Mouse (Mus musculus) CH12.LX (cell line): Measurements from ENCODE around the gene Rps27a. TPM values are rescaled to one million over a fixed set of nuclear protein-coding genes. Genes with fewer than 3 reads are reported as not detected.

Experiments used
- DNase-seq: peaks from one replicate; pipeline ENCODE4 v3.0.0-alpha.2; 2013; ENCODE audit errors: extremely low read depth
- H3K27ac ChIP-seq: 2 replicates; pipeline ENCODE4 v1.5.1; 2012; ENCODE audit warnings: low read depth, mild to moderate bottlenecking, control low read depth, moderate library complexity; ENCODE audit not compliant: insufficient read depth
- H3K27me3 ChIP-seq: replicated peaks from 2 replicates; pipeline ENCODE3; 2012; ENCODE audit warnings: inconsistent platforms
- H3K36me3 ChIP-seq, 2 experiments: replicated peaks in 1 of 2; 2 replicates each; pipeline versions ENCODE3 to v1.6.1; 2012; ENCODE audit warnings: inconsistent platforms in 1 of 2, low read length in 1 of 2, mild to moderate bottlenecking in 1 of 2, mixed read lengths in 1 of 2, moderate library complexity in 1 of 2; ENCODE audit not compliant: control insufficient read depth in 1 of 2, insufficient read depth in 1 of 2
- H3K4me1 ChIP-seq, 2 experiments: 2 replicates each; pipeline ENCODE4 v1.6.1; 2012; ENCODE audit warnings: inconsistent platforms in 1 of 2, moderate library complexity in 1 of 2; ENCODE audit not compliant: insufficient read depth in 2 of 2, control insufficient read depth in 1 of 2
- H3K4me2 ChIP-seq: 2 replicates; pipeline ENCODE4 v1.6.1; 2012; ENCODE audit warnings: low read depth, mild to moderate bottlenecking, control low read depth; ENCODE audit not compliant: poor library complexity, insufficient read depth, severe bottlenecking
- H3K4me3 ChIP-seq, 3 experiments: fragments of 150-350 bp in 1 of 3; sonication (generic) in 1 of 3; replicated peaks in 1 of 3; 2 replicates each; pipeline versions ENCODE3 to v1.5.1; 2011 to 2012; ENCODE audit warnings: low read depth in 2 of 3, low read length in 2 of 3, mild to moderate bottlenecking in 2 of 3, moderate library complexity in 2 of 3, control low read depth in 1 of 3, improper control_type of control experiment in 1 of 3, inconsistent platforms in 1 of 3, mixed read lengths in 1 of 3; ENCODE audit not compliant: poor library complexity in 1 of 3
- H3K79me2 ChIP-seq: replicated peaks from 2 replicates; pipeline ENCODE4 v1.6.1; 2012; ENCODE audit warnings: mild to moderate bottlenecking, moderate library complexity; ENCODE audit not compliant: control insufficient read depth, poor library complexity, insufficient read depth, severe bottlenecking; ENCODE audit errors: extremely low read depth
- H3K9ac ChIP-seq: 2 replicates; pipeline ENCODE4 v1.6.1; 2012; ENCODE audit warnings: low read depth, mild to moderate bottlenecking, control low read depth, moderate library complexity; ENCODE audit not compliant: insufficient read depth
- H3K9me3 ChIP-seq: replicated peaks from 2 replicates; pipeline ENCODE3; 2012; ENCODE audit warnings: low read length, inconsistent platforms, mixed read lengths
- BHLHE40 ChIP-seq: IDR thresholded peaks from 2 replicates; pipeline ENCODE4 v1.6.1; 2011; ENCODE audit warnings: mild to moderate bottlenecking, low read depth, low read length, improper control_type of control experiment
- CHD1 ChIP-seq: IDR thresholded peaks from 2 replicates; pipeline ENCODE4 v1.6.1; 2012; ENCODE audit warnings: low read depth, low read length, improper control_type of control experiment, inconsistent platforms
- CHD2 ChIP-seq: IDR thresholded peaks from 2 replicates; pipeline ENCODE4 v1.6.1; 2011; ENCODE audit warnings: low read length, improper control_type of control experiment
- CTCF ChIP-seq, 2 experiments: IDR thresholded peaks in 1 of 2; conservative IDR thresholded peaks in 1 of 2; 2 replicates each; pipeline ENCODE4 v1.5.1; 2011 to 2012; ENCODE audit warnings: low read depth in 2 of 2, low read length in 2 of 2, improper control_type of control experiment in 1 of 2, inconsistent platforms in 1 of 2, mild to moderate bottlenecking in 1 of 2, moderate library complexity in 1 of 2
- E2F4 ChIP-seq: IDR thresholded peaks from 2 replicates; pipeline ENCODE4 v1.6.1; 2011; ENCODE audit warnings: low read depth, low read length, improper control_type of control experiment; ENCODE audit not compliant: insufficient replicate concordance
- ELF1 ChIP-seq: IDR thresholded peaks from 2 replicates; pipeline ENCODE4 v1.6.1; 2014; ENCODE audit warnings: low read depth, mild to moderate bottlenecking, inconsistent platforms, low read length, improper control_type of control experiment
- ETS1 ChIP-seq: conservative IDR thresholded peaks from 2 replicates; pipeline ENCODE4 v1.6.1; 2012; ENCODE audit warnings: low read depth, mild to moderate bottlenecking, inconsistent platforms, low read length, improper control_type of control experiment, moderate library complexity
- GABPA ChIP-seq: IDR thresholded peaks from 2 replicates; pipeline ENCODE4 v1.6.1; 2012; ENCODE audit warnings: low read depth, low read length, improper control_type of control experiment, inconsistent platforms; ENCODE audit not compliant: insufficient replicate concordance
- HCFC1 ChIP-seq: IDR thresholded peaks from 2 replicates; pipeline ENCODE4 v1.6.1; 2012; ENCODE audit warnings: low read depth, mild to moderate bottlenecking, inconsistent platforms, low read length, improper control_type of control experiment
- IRF4 ChIP-seq: IDR thresholded peaks from 2 replicates; pipeline ENCODE4 v1.6.1; 2014; ENCODE audit warnings: low read depth, mild to moderate bottlenecking, inconsistent platforms, low read length, improper control_type of control experiment
- JUN ChIP-seq: IDR thresholded peaks from 2 replicates; pipeline ENCODE4 v1.6.1; 2011; ENCODE audit warnings: low read depth, mild to moderate bottlenecking, low read length, improper control_type of control experiment, moderate library complexity; ENCODE audit not compliant: insufficient read depth
- KAT2A ChIP-seq: IDR thresholded peaks from 2 replicates; pipeline ENCODE4 v1.6.1; 2012; ENCODE audit warnings: low read length, improper control_type of control experiment, inconsistent platforms; ENCODE audit not compliant: insufficient replicate concordance
- MAFK ChIP-seq: IDR thresholded peaks from 2 replicates; pipeline ENCODE4 v1.6.1; 2011; ENCODE audit warnings: low read length, improper control_type of control experiment; ENCODE audit not compliant: insufficient replicate concordance
- MAX ChIP-seq: IDR thresholded peaks from 2 replicates; pipeline ENCODE4 v1.6.1; 2011; ENCODE audit warnings: low read length, improper control_type of control experiment
- MAZ ChIP-seq: IDR thresholded peaks from 2 replicates; pipeline ENCODE4 v1.6.1; 2012; ENCODE audit warnings: low read depth, mild to moderate bottlenecking, inconsistent platforms, low read length, improper control_type of control experiment, moderate library complexity
- MXI1 ChIP-seq: IDR thresholded peaks from 2 replicates; pipeline ENCODE4 v1.6.1; 2011; ENCODE audit warnings: mild to moderate bottlenecking, low read depth, low read length, improper control_type of control experiment
- MYC ChIP-seq: IDR thresholded peaks from 2 replicates; pipeline ENCODE4 v1.6.1; 2011; ENCODE audit warnings: low read depth, mild to moderate bottlenecking, improper control_type of control experiment, low read length
- NELFE ChIP-seq: IDR thresholded peaks from 2 replicates; pipeline ENCODE4 v1.6.1; 2011; ENCODE audit warnings: low read depth, low read length, improper control_type of control experiment
- POLR2A ChIP-seq: IDR thresholded peaks from 2 replicates; pipeline ENCODE4 v1.6.1; 2011; ENCODE audit warnings: low read depth, mild to moderate bottlenecking, improper control_type of control experiment, low read length
- POLR2AphosphoS2 ChIP-seq: IDR thresholded peaks from 2 replicates; pipeline ENCODE4 v1.6.1; 2011; ENCODE audit warnings: low read depth, low read length, improper control_type of control experiment
- RAD21 ChIP-seq: IDR thresholded peaks from 2 replicates; pipeline ENCODE4 v1.6.1; 2011; ENCODE audit warnings: low read depth, mild to moderate bottlenecking, low read length, improper control_type of control experiment, moderate library complexity
- RCOR1 ChIP-seq: conservative IDR thresholded peaks from 2 replicates; pipeline ENCODE4 v1.6.1; 2012; ENCODE audit warnings: low read depth, mild to moderate bottlenecking, inconsistent platforms, low read length, improper control_type of control experiment
- SIN3A ChIP-seq: IDR thresholded peaks from 2 replicates; pipeline ENCODE4 v1.6.1; 2012; ENCODE audit warnings: low read length, improper control_type of control experiment, inconsistent platforms
- TBP ChIP-seq: conservative IDR thresholded peaks from 2 replicates; pipeline ENCODE4 v1.6.1; 2011; ENCODE audit warnings: low read depth, low read length, improper control_type of control experiment
- TCF12 ChIP-seq: IDR thresholded peaks from 2 replicates; pipeline ENCODE4 v1.6.1; 2014; ENCODE audit warnings: low read depth, mild to moderate bottlenecking, inconsistent platforms, low read length, improper control_type of control experiment
- USF1 ChIP-seq: IDR thresholded peaks from 2 replicates; pipeline ENCODE4 v1.6.1; 2014; ENCODE audit warnings: low read depth, mild to moderate bottlenecking, inconsistent platforms, low read length, improper control_type of control experiment
- USF2 ChIP-seq: conservative IDR thresholded peaks from 2 replicates; pipeline ENCODE4 v1.6.1; 2011; ENCODE audit warnings: low read depth, low read length, improper control_type of control experiment
- ZC3H11A ChIP-seq: IDR thresholded peaks from 2 replicates; pipeline ENCODE4 v1.6.1; 2012; ENCODE audit warnings: low read depth, mild to moderate bottlenecking, inconsistent platforms, low read length, improper control_type of control experiment
- ZMIZ1 ChIP-seq: IDR thresholded peaks from 2 replicates; pipeline ENCODE4 v1.6.1; 2012; ENCODE audit warnings: low read depth, mild to moderate bottlenecking, inconsistent platforms, low read length, improper control_type of control experiment
- ZNF384 ChIP-seq: IDR thresholded peaks from 2 replicates; pipeline ENCODE4 v1.6.1; 2012; ENCODE audit warnings: low read depth, low read length, improper control_type of control experiment, inconsistent platforms
- dilution Hi-C: fragments of 300-500 bp; cut with MboI; formaldehyde crosslinking; loops from 2 replicates; pipeline ENCODE4 v1.14.3; 2020; ENCODE audit warnings: low sequenced_read_pairs; ENCODE audit not compliant: extremely low pct_unique_long_range_greater_than_20kb, extremely low pct_ligation_motif_present
- in situ Hi-C: fragments of 300-500 bp; cut with MboI; formaldehyde crosslinking; loops from 3 replicates; pipeline ENCODE4 v1.14.3; 2019; ENCODE audit warnings: low sequenced_read_pairs, low pct_ligation_motif_present, low pct_unique_long_range_greater_than_20kb, mixed read lengths
- polyA plus RNA-seq: library from polyadenylated mRNA; unstranded; fragments of >175 nt; gene quantifications from 2 replicates; pipeline ENCODE4 v1.2.1, GENCODE M21; 2012; ENCODE audit warnings: low read depth; ENCODE audit not compliant: insufficient read length
- total RNA-seq, 2 experiments: library from RNA; depleted of rRNA; stranded (reverse); fragments of 300-350 nt in 1 of 2; fragments of >200 nt in 1 of 2; gene quantifications; 2 replicates each; pipeline ENCODE4 v1.2.3; 2012 to 2014

Rps27a gene
- total RNA-seq (2012; rRNA removed), result 2,653 and 2,733 TPM in 2 replicates
- 3,767 and 3,966 TPM in 2 replicates for total RNA-seq (2014; rRNA removed)
- 2,447 and 2,619 TPM in 2 replicates for polyA plus RNA-seq

GRCm38 (mm10) chr11:29547752-29548503 lies at the start of gene Rps27a, which contains the start of gene Clhc1:
Gene Rps27a, minus strand, starts transcription at chr11:29548109.
Gene Clhc1, plus strand, starts transcription at chr11:29547950.
- H3K36me3 ChIP-seq, result peaks cover 25 to 34% of the 10 kb centered on the region in 2 experiments
- dilution Hi-C loops (no loop called here), in situ Hi-C loops (loop anchor here (5.0 to 25.0 kb wide), 3 partner anchors 144 to 337 kb away; partner anchors contain the start of gene Rtn4)
- DNase-seq, result peak; percentile 97
- H3K27me3 ChIP-seq, result no peaks in the 10 kb centered on the region
- H3K27ac ChIP-seq, result peak within 1 kb of the TSS; percentile 91
- peak within 1 kb of the TSS; percentile 98 for H3K9ac ChIP-seq
- no peaks in the 10 kb centered on the region for H3K9me3 ChIP-seq
- H3K79me2 ChIP-seq, result peaks cover 35% of the 10 kb centered on the region
- peaks cover 4 to 45% of the 10 kb centered on the region in 2 experiments; a peak in 3 of 4 replicates for H3K4me1 ChIP-seq
- peak within 1 kb of the TSS; percentile 100 for H3K4me2 ChIP-seq
- peak; percentile 88 for TF ChIP-seq ELF1
- TF ChIP-seq POLR2A, result peak; percentile 95
- TF ChIP-seq MAZ, result no peak; the same call in 1 of the 2 replicates
- TF ChIP-seq CHD1, result peak; percentile 12; the same call in 1 of the 2 replicates
- peak in 1 of 2 experiments; percentile 0; a peak in 1 of 4 replicates for TF ChIP-seq CTCF (conservative IDR thresholded peaks at IDR 0.05 in 1 of 2, IDR thresholded peaks at IDR 0.05 in 1 of 2; ENCODE audit: low read depth in 2 of 2, low read length in 2 of 2)
- peak; percentile 93; the same call in 1 of the 2 replicates for TF ChIP-seq KAT2A
- TF ChIP-seq GABPA, result peak; percentile 61; the same call in 1 of the 2 replicates
- peak; percentile 91 for TF ChIP-seq HCFC1
- peak; percentile 71 for TF ChIP-seq BHLHE40
- no peak for TF ChIP-seq MYC
- peak; percentile 95 for TF ChIP-seq POLR2AphosphoS2
- 0 out of 2 replicates have a peak, but pooled peaks have one; percentile 22 for TF ChIP-seq MAFK
- TF ChIP-seq MAX, result peak; percentile 100
- peak; percentile 72; the same call in 1 of the 2 replicates for TF ChIP-seq CHD2
- TF ChIP-seq TCF12, result peak; percentile 90
- 0 out of 2 replicates have a peak, but pooled peaks have one; percentile 29 for TF ChIP-seq RCOR1
- no peak for TF ChIP-seq ZNF384
- TF ChIP-seq E2F4, result 0 out of 2 replicates have a peak, but pooled peaks have one; percentile 18
- peak; percentile 47 for TF ChIP-seq IRF4
- TF ChIP-seq TBP, result peak; percentile 86
- TF ChIP-seq RAD21, result no peak
- TF ChIP-seq ZMIZ1, result peak; percentile 94
- no peak for TF ChIP-seq ZC3H11A
- peak; percentile 85 for TF ChIP-seq NELFE
- peak; percentile 39 for TF ChIP-seq ETS1
- no peak; the same call in 1 of the 2 replicates for TF ChIP-seq USF1
- TF ChIP-seq USF2, result no peak; the same call in 1 of the 2 replicates
- peak; percentile 69; the same call in 1 of the 2 replicates for TF ChIP-seq SIN3A
- no peak; the same call in 1 of the 2 replicates for TF ChIP-seq JUN
- TF ChIP-seq MXI1, result 0 out of 2 replicates have a peak, but pooled peaks have one; percentile 5
- peak within 1 kb of the TSS; percentile 73 to 91 (median 81) for H3K4me3 ChIP-seq
